Mouse (Mus musculus): ENCODE data around the gene Schip1. TPM values are rescaled to one million over a fixed set of nuclear protein-coding genes. Genes with fewer than 3 reads are reported as not detected.
A peak's percentile ranks its signal among the peaks of the same experiment; 100 is the strongest.

Schip1 gene
- polyA plus RNA-seq, 1 experiment from 2014 or later, result 163 TPM

- Histone ChIP-seq H3K4me2 (replicated peaks) (no peak overlapping the region), H3K4me3 (replicated peaks; ENCODE audit: low read length) (no peak overlapping the region), H3K27me3 (ENCODE audit: control insufficient read depth, insufficient read depth, low read length) (no peaks in the 10 kb centered on the region), H3K27ac (no peak overlapping the region), H3K36me3 (replicated peaks; ENCODE audit: control insufficient read depth, insufficient read depth) (no peaks in the 10 kb centered on the region), H3K9me3 (ENCODE audit: control insufficient read depth, low read length) (no peaks in the 10 kb centered on the region), H3K4me1 (replicated peaks; ENCODE audit: control insufficient read depth, insufficient read depth, low read length) (no peaks in the 10 kb centered on the region), H3K9ac (no peak overlapping the region)
- 80% methylated on average over 2 of the region's 2 CpGs for WGBS
- DNase-seq (ENCODE audit: low spot score) (no peak), ATAC-seq (ENCODE audit: low FRiP score) (no peak)
Measured at GRCm38 (mm10) chr3:68674721-68675120, 610.1 kb downstream of the Schip1 start.

DNA sequence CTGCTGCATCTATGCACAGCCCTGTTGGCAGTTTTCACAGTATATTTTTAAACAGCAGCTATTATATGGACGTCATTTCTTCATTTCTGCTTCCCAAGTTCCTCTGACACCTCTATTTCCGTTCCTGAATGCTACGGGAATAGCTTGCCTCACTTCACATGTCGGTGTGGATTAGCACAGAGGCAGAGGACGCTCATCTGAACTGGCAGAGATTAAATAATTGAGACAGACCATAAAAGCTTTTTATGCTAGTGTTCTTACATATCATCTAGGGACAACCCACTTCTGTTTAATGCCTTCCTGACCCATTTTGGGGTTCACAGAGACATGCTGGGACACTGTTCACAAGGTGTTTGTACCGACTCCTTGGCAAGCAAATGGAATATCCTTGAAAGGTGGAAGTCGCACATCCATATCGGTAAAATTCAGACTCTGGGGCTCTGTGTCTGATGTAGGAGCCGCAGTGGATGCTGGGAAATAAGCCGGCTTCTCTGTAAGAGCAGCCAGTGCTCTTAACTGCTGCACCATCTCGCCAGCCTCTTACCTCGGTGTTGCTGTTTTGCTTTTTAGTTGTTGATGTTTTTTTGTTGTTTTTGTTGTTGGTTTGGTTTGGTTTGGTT is 610.7 kb downstream of the Schip1 start:
- Histone ChIP-seq H3K27me3 (ENCODE audit: control insufficient read depth, insufficient read depth, low read length) (no peaks in the 10 kb centered on the region), H3K9ac (no peak overlapping the region), H3K27ac (no peak overlapping the region), H3K4me2 (replicated peaks) (no peak overlapping the region), H3K9me3 (ENCODE audit: control insufficient read depth, low read length) (no peaks in the 10 kb centered on the region), H3K4me3 (replicated peaks; ENCODE audit: low read length) (no peak overlapping the region), H3K36me3 (replicated peaks; ENCODE audit: control insufficient read depth, insufficient read depth) (no peaks in the 10 kb centered on the region), H3K4me1 (replicated peaks; ENCODE audit: control insufficient read depth, insufficient read depth, low read length) (no peaks in the 10 kb centered on the region)
- ATAC-seq (ENCODE audit: low FRiP score) (no peak), DNase-seq (ENCODE audit: low spot score) (peak; percentile 28)
- 86% methylated on average over 12 of the region's 12 CpGs for WGBS

Other genes starting within 250 kb of the Schip1 start
- 0.47 and 0.72 TPM in 2 replicates for gene Iqcj, start 172.6 kb upstream of the Schip1 start, polyA plus RNA-seq (2014; fragmentation: Nextera tagmentation; extraction: Ambion mirVana)
- 7.5 and 8.3 TPM in 2 replicates for gene Iqschfp, start 172.6 kb upstream of the Schip1 start, polyA plus RNA-seq (2014; fragmentation: Nextera tagmentation; extraction: Ambion mirVana)

Measured in hindbrain, embryonic 14.5 days (tissue).